Mouse (Mus musculus): ENCODE results near the gene Nr0b2.

DNA sequence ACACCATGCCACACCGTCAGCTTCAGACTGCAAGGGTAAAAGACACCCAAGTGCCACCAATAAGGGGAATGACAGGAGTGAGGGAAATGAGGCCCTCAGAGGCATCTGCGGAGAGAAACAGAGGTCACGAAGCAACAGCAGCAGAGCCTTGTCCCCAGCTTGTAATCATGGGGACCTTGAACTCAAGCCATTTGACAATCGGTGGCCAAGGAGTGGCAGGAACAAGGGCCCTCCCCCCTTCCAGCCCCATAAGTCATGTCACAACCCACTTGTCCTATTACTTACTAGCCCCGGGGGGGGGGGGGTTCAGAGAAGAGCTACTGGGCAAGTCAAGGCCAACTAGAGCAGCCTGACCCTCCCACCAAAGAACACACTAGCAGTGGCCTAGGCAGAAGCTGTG lies 16.5 kb upstream of the Nr0b2 start:
- TF ChIP-seq POLR2A (IDR thresholded peaks at IDR 0.05; ENCODE audit: control insufficient read depth, extremely low read depth, insufficient read depth, low read length, poor library complexity), result no peak
- no peak for TF ChIP-seq CTCF (IDR thresholded peaks at IDR 0.05; ENCODE audit: borderline replicate concordance, control insufficient read depth, extremely low read depth, insufficient read depth, low read length, poor library complexity)

All from thymus, adult 2 months (tissue).